Mouse (Mus musculus) cerebellum, postnatal 36 days (tissue): ENCODE results near the gene Popdc2.

Experiments used
- DNase-seq, 2 experiments: peaks; one replicate each; pipeline ENCODE4 v3.0.0; 2021 to 2022; ENCODE audit warnings: mixed read lengths in 2 of 2

The Popdc2 gene

GRCm38 (mm10) chr16:38377546-38377945, 15.5 kb downstream of the Popdc2 start:
- no peak for DNase-seq

DNA sequence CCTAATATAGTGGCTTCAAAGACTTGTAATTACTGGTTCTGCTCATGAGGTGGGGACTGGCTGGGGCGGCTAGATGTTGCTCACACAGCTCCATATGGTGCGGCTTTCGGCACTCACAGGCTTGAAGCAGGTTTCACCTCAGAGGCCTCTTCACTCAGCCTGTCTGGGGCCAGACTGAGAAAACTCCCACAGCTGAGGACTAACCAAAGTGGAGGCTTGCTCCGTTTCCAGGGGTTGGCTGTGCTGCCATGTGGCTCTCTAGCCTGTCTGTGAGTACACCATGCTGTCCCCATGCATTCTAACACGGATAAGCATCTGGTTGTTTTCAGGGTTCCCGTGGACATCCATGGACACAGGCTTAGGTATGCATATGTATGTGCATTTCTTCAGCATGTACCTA, 16.6 kb downstream of the Popdc2 start:
- DNase-seq: no peak

GRCm38 (mm10) chr16:38379088-38379487, 17.1 kb downstream of the Popdc2 start:
- DNase-seq: no peak

- no peak for DNase-seq
Observed at GRCm38 (mm10) chr16:38379493-38379892, 17.5 kb downstream of the Popdc2 start.

- DNase-seq: no peak
Observed at GRCm38 (mm10) chr16:38379926-38380325, 17.9 kb downstream of the Popdc2 start.

DNA sequence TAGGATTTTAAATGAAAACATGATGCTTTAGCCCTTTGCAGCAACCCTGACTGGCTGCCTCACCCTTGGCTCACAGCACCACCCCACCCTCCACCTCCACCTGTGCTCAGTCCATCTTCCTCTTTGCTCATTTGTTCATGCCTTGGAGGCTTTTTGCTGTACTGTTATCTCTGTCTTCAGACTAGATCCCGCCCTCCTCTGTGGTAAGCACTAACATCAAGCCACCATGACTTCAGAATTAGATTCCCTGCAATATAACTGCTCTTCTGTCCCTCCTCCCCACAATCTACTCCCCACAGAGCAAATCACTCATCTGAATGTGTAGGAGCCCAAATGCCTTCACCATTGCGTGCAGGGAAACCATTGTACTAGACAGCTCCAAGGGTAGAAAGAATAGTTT, 21.7 kb downstream of the Popdc2 start:
- no peak for DNase-seq

DNA sequence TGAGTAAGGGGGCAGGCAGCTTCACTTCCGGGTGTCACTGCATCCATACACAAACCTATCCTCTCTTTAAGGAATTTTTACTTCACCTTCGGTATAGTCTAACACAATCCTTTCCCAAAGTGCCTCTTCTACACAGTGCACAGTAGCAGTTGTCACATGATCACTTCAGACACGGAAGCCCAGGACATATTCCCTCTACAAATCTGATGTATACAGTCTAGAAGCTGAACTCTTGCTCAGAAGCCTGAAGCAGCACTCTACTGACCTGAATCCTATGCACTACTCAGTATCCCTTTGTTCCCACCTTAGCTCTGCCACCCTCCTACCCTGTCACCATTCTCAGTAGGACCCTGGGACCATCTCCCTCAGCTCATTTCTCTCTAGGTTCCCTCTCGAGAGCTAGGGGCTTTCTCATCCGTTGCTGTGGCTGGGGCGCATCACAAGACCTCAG, 23.2 kb downstream of the Popdc2 start:
- DNase-seq: no peak

DNA sequence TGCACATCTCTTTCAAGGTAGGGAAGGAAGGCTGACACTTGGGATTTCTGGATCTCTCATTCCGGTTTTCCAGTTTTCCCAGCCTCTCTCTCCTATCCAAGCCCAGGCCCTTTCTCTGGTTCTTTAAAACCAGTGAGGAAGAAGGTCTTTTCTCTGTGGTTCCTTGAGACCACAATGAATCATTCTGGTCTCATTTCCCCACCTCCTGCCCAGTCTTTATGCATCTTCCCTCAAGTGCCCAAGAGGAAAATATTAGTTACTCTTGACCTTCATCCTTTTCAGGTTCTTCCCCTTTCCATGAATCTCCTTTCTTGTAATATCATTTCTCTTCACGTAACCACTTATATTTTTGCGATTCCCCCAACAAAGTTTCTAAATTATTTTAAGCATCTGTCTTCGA, 23.7 kb downstream of the Popdc2 start:
- DNase-seq: no peak

DNA sequence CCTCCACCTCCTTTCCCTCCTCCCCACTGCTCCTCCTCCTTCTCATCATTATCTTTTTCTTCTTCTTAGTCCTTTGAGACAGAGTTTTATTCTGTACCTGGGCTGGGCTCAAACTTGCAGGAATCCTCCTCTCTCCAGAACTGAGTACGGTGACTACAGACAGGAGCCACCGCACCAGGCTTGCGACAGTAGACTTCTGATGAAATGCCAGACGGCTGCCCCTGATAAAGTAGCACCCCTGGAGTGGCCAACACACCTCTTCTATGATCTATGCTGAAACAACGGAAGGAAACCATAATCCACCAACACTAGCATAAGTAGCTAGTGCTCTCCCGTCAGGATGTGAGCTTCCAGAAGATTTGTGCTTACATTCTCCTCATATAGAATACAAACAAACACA, 25.4 kb downstream of the Popdc2 start:
- no peak for DNase-seq

DNA sequence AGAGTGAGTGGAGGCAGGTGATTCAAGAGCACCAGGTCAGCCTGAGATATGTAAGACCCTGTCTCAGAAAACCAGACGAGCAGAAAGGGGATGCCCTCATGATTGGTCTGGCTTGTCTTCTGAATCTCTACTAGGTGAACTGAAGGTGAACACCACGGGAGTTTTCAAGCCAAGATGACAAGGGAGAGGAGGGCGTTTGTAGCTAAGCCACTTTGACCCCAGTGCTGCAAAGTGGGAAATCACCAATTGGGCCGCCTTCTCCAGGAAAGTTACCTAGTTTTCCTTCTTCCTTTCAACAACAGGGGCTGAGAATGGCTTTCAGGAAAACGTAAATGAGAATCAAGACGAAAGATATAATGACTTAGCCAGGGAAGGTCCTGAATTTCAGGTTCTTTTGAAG, 26.7 kb downstream of the Popdc2 start:
- DNase-seq: no peak

DNA sequence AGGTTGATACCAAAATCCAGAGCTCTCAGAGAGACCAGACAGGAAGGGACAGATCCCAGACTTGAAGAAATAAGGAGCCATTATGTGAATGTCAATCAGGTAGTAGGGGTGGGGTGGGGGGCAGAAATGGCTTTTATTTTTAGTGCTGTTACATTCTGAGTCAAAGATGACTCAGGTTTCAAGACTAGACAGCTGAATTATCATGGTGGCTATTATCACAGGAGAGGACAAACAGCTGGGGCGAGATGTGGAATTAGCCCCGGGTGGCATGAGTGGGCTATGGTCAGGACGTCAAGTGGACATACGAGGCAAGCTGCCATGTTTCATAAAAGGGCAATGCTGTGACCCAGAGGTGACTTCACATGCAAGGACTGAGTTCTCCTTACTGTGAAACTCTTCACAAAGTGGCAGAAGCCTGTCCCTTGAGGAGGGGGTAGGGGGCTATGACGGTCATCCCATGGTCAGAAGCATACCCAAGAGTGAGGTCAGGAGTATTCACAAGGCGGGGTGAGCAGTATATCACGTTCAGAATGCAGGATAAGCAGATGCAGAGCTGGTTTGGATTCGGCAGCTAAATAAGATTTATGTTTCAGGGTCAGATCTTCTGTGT, 27.4 kb downstream of the Popdc2 start:
- no peak for DNase-seq

DNA sequence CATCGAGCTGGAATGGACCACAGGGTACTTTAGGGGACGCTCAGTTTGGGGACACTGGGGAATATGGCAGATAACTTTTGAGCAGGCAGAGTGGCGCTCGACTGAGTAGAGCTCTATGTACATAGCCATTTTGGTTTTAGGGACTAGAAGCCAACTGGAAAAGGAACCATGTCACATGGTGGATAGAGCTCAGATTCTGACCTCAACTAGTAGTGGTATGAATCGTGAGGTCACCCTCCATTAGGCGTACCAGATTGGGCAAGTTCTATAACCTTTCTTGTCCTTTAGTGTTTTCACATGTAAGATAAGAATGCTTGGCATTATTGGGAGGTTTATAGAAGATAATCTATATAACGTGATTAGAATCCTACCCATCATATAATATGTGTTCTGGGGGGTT, 28.3 kb downstream of the Popdc2 start:
- DNase-seq: no peak

DNA sequence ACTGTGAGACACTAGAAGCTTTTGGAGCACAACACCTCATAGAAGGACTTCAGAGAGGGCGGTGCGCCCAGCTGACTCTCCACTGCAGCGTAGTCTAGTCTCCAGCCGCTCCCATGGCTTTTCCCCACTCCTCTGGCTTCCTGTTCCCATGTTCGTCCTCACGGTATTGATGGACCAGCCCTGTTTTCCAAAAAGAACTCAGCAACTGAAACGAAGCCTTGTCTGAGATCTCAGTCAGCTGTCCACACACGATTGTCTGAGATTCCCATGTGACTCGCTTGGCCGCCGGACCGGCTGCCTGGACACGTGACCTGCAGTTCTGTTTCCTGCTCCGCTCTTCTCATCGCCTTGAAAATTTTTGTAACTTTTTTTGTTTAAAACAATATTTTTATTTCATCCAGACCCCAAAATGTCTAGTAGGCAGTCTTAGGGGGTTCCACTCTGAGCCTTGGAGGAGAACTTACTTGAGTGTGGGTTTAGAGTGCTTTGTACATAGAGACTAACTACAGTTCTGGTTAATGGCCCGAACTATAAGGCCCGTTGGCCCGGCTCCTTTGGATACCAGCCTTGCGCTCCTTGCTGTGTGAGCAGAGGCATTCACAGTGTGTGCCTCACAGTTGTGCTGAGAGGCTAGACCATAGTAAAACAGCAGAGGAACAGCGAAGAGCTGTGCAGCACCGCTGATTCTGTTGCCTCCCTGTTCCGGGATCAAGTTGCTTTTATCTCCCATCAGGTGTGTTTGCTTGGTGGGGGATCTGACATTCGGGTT, 30.3 kb downstream of the Popdc2 start:
- no peak for DNase-seq

DNA sequence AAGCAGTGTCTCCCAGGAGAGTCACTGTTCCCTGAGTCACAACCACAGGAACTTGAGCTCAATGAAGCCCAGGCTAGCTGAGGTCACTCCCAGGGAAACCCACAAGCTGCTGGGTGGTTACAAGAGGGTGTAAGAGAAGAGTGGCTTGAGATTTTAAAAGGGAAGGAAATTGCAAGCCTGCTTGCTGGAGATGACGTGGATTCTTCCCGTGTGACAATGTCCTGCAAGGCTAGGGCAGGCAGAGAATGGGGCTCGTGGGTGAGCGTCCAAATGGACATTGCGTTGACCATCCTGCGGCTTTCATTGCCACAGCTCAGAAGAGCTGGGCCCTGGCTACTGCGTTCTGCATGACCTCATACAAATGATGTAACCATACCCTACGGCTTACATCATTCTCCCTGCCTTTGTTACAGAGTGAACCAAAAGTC, 32.2 kb downstream of the Popdc2 start:
- DNase-seq: no peak

- DNase-seq: no peak
Observed at GRCm38 (mm10) chr16:38395060-38395730, 33.2 kb downstream of the Popdc2 start.

DNA sequence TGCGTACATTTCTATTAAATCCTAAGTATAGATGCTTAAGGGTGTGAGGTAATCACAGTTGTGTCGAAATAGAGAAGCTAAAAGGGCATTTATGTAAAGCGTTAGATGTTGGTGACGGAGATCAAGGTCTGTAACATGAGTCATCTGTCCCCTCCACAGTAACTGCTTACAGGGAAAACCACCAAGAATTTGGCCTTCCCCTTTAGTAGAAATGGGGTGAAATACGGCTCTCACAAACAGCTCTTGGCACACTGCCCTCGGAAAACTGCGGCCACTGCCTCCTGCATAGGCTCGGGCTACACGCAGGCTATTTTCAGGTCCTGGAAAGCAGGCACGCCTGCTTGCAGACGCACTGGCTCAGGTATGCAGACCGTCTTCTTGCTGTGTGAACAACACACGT, 34.1 kb downstream of the Popdc2 start:
- peak; percentile 54 to 56 for DNase-seq

- DNase-seq: no peak
Observed at GRCm38 (mm10) chr16:38398266-38398665, 36.3 kb downstream of the Popdc2 start.

DNA sequence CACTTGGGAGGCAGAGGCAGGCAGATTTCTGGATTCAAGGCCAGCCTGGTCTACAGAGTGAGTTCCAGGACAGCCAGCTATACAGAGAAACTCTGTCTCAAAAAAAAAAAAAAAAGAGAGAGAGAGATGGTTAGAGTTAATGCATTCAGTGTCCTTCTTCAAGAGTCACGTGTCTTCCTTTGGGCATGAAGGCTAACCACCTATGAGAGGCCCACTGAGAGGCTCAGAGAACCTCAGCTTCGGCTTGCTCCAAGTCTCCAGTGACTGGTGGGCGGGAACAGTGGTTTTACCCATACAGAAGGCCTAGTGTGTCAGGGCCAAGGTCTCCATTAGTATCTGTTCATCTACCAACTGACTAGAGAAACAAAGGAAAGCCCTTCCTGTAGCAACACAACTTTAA, 37.1 kb downstream of the Popdc2 start:
- DNase-seq: no peak

- no peak for DNase-seq
Observed at GRCm38 (mm10) chr16:38399531-38400231, 37.7 kb downstream of the Popdc2 start.

- no peak for DNase-seq
Observed at GRCm38 (mm10) chr16:38400311-38400960, 38.4 kb downstream of the Popdc2 start.

DNA sequence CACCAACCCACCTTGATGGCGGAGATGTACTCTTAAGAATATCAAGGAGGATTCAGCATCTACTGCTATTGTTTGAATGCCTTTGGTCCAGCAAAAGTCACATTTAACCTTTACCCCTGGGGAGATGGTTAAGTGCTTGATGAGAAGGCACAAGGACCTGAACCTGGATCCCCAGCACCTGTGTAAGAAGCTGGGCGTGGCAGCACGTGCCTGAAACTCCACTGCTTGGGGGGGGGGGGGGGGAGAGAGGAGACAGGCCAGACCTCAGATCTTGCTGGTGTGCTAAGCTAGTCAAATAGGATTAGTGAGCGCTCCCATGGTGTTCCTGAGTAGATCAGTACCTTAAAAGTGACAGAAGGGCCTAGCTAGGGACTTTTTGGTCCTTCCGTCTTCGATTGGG, 39.5 kb downstream of the Popdc2 start:
- DNase-seq: no peak

DNA sequence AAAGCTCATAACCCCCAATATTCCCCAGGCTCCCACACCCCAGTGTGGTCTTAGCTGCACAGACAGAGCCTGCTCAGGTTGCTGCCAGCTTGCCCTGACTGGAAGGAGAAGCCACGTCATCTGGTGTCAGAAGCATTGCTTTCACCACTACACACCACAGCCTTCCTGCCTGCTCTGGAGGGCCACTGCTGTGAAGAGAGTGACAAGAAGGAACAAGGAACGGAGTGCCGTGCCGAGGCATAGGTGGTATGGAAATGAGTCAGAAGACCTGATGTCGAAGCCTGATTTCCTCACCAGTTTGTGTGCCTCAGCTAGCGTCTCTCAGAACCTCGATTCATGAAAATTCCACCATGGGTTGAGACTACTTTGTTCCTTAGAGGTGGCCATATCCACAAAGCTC, 41.6 kb downstream of the Popdc2 start:
- no peak for DNase-seq

DNA sequence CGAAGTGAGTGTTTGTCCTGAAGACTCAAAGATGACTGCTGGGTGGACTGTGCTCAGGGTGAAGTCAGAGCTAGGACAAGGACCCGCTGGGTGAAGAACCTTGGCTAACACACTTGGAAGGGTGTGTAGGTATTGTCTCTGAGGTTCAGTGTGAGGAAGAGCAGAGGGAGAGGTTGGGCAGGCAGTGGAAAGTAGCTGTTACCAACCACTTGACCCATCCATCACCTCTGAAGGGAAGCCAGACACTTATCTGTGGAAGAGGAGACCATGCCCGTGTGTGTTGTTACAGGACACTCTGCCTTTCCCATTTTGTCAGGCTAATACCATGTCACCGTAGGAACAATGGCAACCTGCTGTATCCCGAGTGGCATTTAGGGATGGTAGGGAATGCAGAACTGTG, 44.3 kb downstream of the Popdc2 start:
- DNase-seq: no peak
